Comparison of ENCODE assay signal across 13 mouse cellular contexts in genomic region chr13:70213017-70213416, GRCm38 (mm10).
"Had no signal": no experiment of that assay in that cellular context is flagged by ENCODE, and none has a peak within 500 bp of the region (broad histone marks: within the 10 kb centered on the region; RNA-seq: fewer than 3 reads in every experiment).

No protein-coding gene starts in this region.

- ATAC-seq: liver, embryonic 12.5 days; midbrain, embryonic 16.5 days had no signal

- DNase-seq: kidney, postnatal 25 days; layer of hippocampus, postnatal 36 days; lung, postnatal 14 days; thymus, postnatal 4 days had no signal

- H3K9me3 ChIP-seq: limb, embryonic 15.5 days; liver, embryonic 12.5 days; lung, embryonic 15.5 days; neural tube, embryonic 15.5 days had no signal

- H3K4me2 ChIP-seq: limb, embryonic 15.5 days; liver, embryonic 12.5 days; lung, embryonic 15.5 days; midbrain, embryonic 11.5 days; neural tube, embryonic 15.5 days had no signal

- H3K36me3 ChIP-seq: limb, embryonic 15.5 days; liver, embryonic 12.5 days; lung, embryonic 15.5 days; neural tube, embryonic 15.5 days had no signal

- H3K4me3 ChIP-seq: limb, embryonic 15.5 days; liver, embryonic 12.5 days; lung, embryonic 15.5 days; megakaryocyte, embryonic 14.5 days; neural tube, embryonic 15.5 days had no signal

- H3K9ac ChIP-seq: limb, embryonic 15.5 days; liver, embryonic 12.5 days; lung, embryonic 15.5 days; neural tube, embryonic 15.5 days had no signal

- H3K4me1 ChIP-seq: limb, embryonic 15.5 days; liver, embryonic 12.5 days; lung, embryonic 15.5 days; megakaryocyte, embryonic 14.5 days had no signal

- H3K27ac ChIP-seq: limb, embryonic 15.5 days; liver, embryonic 12.5 days; lung, embryonic 15.5 days; macrophage; neural tube, embryonic 15.5 days; stomach, postnatal 0 days had no signal

- H3K27me3 ChIP-seq: limb, embryonic 15.5 days; liver, embryonic 12.5 days; lung, embryonic 15.5 days; megakaryocyte, embryonic 14.5 days; neural tube, embryonic 15.5 days had no signal
